Mouse (Mus musculus): ENCODE results near the gene Grik5. TPM values are rescaled to one million over a fixed set of nuclear protein-coding genes. Genes with fewer than 3 reads are reported as not detected.

Grik5 gene
- 100 to 1,000 TPM; 204 to 219 TPM for total RNA-seq (2021)

- no peak for DNase-seq
- intact Hi-C loops (cut with DNase I) = no loop called here
Observed at GRCm38 (mm10) chr7:25071979-25072715, at the start of gene Grik5, which contains the start of gene Zfp574. Grik5 (minus strand) TSS chr7:25072346. Zfp574 (plus strand) TSS chr7:25072567.

GRCm38 (mm10) chr7:25121240-25121786 is 49.2 kb upstream of the Grik5 start:
- intact Hi-C loops (cut with DNase I) = no loop called here
- DNase-seq = no peak

GRCm38 (mm10) chr7:25120061-25120834 is 48.1 kb upstream of the Grik5 start:
- no peak for DNase-seq
- intact Hi-C loops (cut with DNase I) = no loop called here

- no peak for DNase-seq
- intact Hi-C loops (cut with DNase I) = no loop called here
Observed at GRCm38 (mm10) chr7:25112956-25113603, 40.9 kb upstream of the Grik5 start.

GRCm38 (mm10) chr7:25112178-25112955 is 40.2 kb upstream of the Grik5 start:
- intact Hi-C loops (cut with DNase I) = no loop called here
- DNase-seq = peak; percentile 73

GRCm38 (mm10) chr7:25110336-25110735 is 38.2 kb upstream of the Grik5 start:
- peak; percentile 25 for DNase-seq
- intact Hi-C loops (cut with DNase I) = no loop called here

GRCm38 (mm10) chr7:25109355-25109754 is 37.2 kb upstream of the Grik5 start:
- intact Hi-C loops (cut with DNase I) = no loop called here
- no peak for DNase-seq

GRCm38 (mm10) chr7:25106790-25107502 is 34.8 kb upstream of the Grik5 start:
- no peak for DNase-seq
- intact Hi-C loops (cut with DNase I) = no loop called here

GRCm38 (mm10) chr7:25105411-25106160 is 33.4 kb upstream of the Grik5 start:
- intact Hi-C loops (cut with DNase I) = loop anchor here (2.0 kb wide), 1 partner anchor 75 kb away; no protein-coding TSS in a partner anchor
- peak; percentile 88 for DNase-seq

GRCm38 (mm10) chr7:25099581-25099980 is 27.4 kb upstream of the Grik5 start:
- DNase-seq = no peak
- intact Hi-C loops (cut with DNase I) = no loop called here

GRCm38 (mm10) chr7:25098169-25098568 is 26.0 kb upstream of the Grik5 start:
- intact Hi-C loops (cut with DNase I) = no loop called here
- no peak for DNase-seq

GRCm38 (mm10) chr7:25089875-25090274 is 17.7 kb upstream of the Grik5 start:
- intact Hi-C loops (cut with DNase I) = no loop called here
- DNase-seq = no peak

GRCm38 (mm10) chr7:25088968-25089367 is 16.8 kb upstream of the Grik5 start:
- intact Hi-C loops (cut with DNase I) = no loop called here

GRCm38 (mm10) chr7:25088531-25088930 is 16.4 kb upstream of the Grik5 start:
- intact Hi-C loops (cut with DNase I) = no loop called here
- no peak for DNase-seq

More at GRCm38 (mm10) chr7:25088968-25089367, 16.8 kb upstream of the Grik5 start:
- DNase-seq = no peak

GRCm38 (mm10) chr7:25087972-25088371 is 15.8 kb upstream of the Grik5 start:
- intact Hi-C loops (cut with DNase I) = no loop called here
- no peak for DNase-seq

- intact Hi-C loops (cut with DNase I) = no loop called here
- no peak for DNase-seq
Observed at GRCm38 (mm10) chr7:25087256-25087912, 15.2 kb upstream of the Grik5 start.

GRCm38 (mm10) chr7:25086656-25087055 is 14.5 kb upstream of the Grik5 start:
- no peak for DNase-seq
- intact Hi-C loops (cut with DNase I) = no loop called here

- no peak for DNase-seq
- intact Hi-C loops (cut with DNase I) = no loop called here
Observed at GRCm38 (mm10) chr7:25084621-25085020, 12.5 kb upstream of the Grik5 start.
